Comparison of ENCODE assay signal across 10 mouse cellular contexts in genomic region chr19:44458696-44459095, GRCm38 (mm10). TPM values are rescaled to one million over a fixed set of nuclear protein-coding genes. Genes with fewer than 3 reads are reported as not detected.
DNase-seq lines count a peak whose midpoint lies in the region; ATAC-seq and TF ChIP-seq lines count a peak whose summit lies in the region.
"Had no signal": no experiment of that assay in that cellular context is flagged by ENCODE, and none has a peak within 500 bp of the region (broad histone marks: within the 10 kb centered on the region; RNA-seq: fewer than 3 reads in every experiment).

No protein-coding gene starts in this region.

- no peaks in the 10 kb centered on the region for H3K27me3 ChIP-seq in heart, embryonic 12.5 days (replicated peaks)
- no peaks in the 10 kb centered on the region for H3K27me3 ChIP-seq in cerebellum, adult 2 months (ENCODE audit: control insufficient read depth, insufficient read depth, low read length)
- no peaks in the 10 kb centered on the region for H3K27me3 ChIP-seq in midbrain, embryonic 14.5 days (ENCODE audit: control insufficient read depth, insufficient read depth, low read length)
- H3K27me3 ChIP-seq in midbrain, embryonic 16.5 days (ENCODE audit: control insufficient read depth, insufficient read depth, low read depth, low read length): no peaks in the 10 kb centered on the region

- no peak overlapping the region for H3K27ac ChIP-seq in heart, embryonic 12.5 days (ENCODE audit: poor library complexity, severe bottlenecking)
- no peak overlapping the region; the same call in 1 of the 2 replicates for H3K27ac ChIP-seq in cerebellum, adult 2 months (ENCODE audit: insufficient read depth, low read length)
- no peak overlapping the region for H3K27ac ChIP-seq in midbrain, embryonic 14.5 days (replicated peaks; ENCODE audit: low read depth, low read length)
- H3K27ac ChIP-seq in midbrain, embryonic 16.5 days (ENCODE audit: low read length): no peak overlapping the region

- DNase-seq in heart, adult 8-10 months (ENCODE audit: low spot score): peak; percentile 68
- peak; percentile 100 for DNase-seq in adipocyte (ENCODE audit: low spot score)
- DNase-seq in cerebellum, adult 2 months: peak; percentile 61 to 87
- DNase-seq in heart, postnatal 36 days: peak; percentile 36 to 52
- no peak for DNase-seq in midbrain, embryonic 14.5 days

- H3K4me3 ChIP-seq in heart, embryonic 12.5 days: no peak overlapping the region
- H3K4me3 ChIP-seq in cerebellum, adult 2 months (replicated peaks; ENCODE audit: insufficient read depth, low read depth, low read length): no peak overlapping the region
- no peak overlapping the region for H3K4me3 ChIP-seq in midbrain, embryonic 14.5 days (replicated peaks; ENCODE audit: low read depth, low read length)
- no peak overlapping the region for H3K4me3 ChIP-seq in midbrain, embryonic 16.5 days (ENCODE audit: low read depth, low read length)
- H3K4me3 ChIP-seq: megakaryocyte, embryonic 14.5 days had no signal

- H3K4me2 ChIP-seq in heart, embryonic 12.5 days: no peak overlapping the region
- no peak overlapping the region for H3K4me2 ChIP-seq in midbrain, embryonic 14.5 days (ENCODE audit: low read length)
- H3K4me2 ChIP-seq in midbrain, embryonic 16.5 days (ENCODE audit: low read length): no peak overlapping the region

- no peak for TF ChIP-seq CTCF in cerebellum, adult 2 months (IDR thresholded peaks at IDR 0.05; ENCODE audit: borderline replicate concordance, insufficient read depth, low read depth, low read length)

- no peak for ATAC-seq in heart, embryonic 12.5 days (ENCODE audit: insufficient number of reproducible peaks, low FRiP score)
- no peak for ATAC-seq in midbrain, embryonic 14.5 days (ENCODE audit: low FRiP score, low TSS enrichment)
- ATAC-seq in midbrain, embryonic 16.5 days: no peak
- no peak for ATAC-seq in inflammation-experienced regulatory T-cells, adult 6 months

- WGBS in heart, embryonic 12.5 days: 82% methylated on average over 13 of the region's 13 CpGs
- WGBS in cerebellum, adult 2 months: 11% methylated on average over 13 of the region's 13 CpGs
- 93% methylated on average over 13 of the region's 13 CpGs for WGBS in midbrain, embryonic 14.5 days
- 90% methylated on average over 13 of the region's 13 CpGs for WGBS in midbrain, embryonic 16.5 days

- TF ChIP-seq POLR2A in cerebellum, adult 2 months (IDR thresholded peaks at IDR 0.05; ENCODE audit: borderline replicate concordance, insufficient read depth, low read length): no peak

- no peaks in the 10 kb centered on the region for H3K9me3 ChIP-seq in heart, embryonic 12.5 days (replicated peaks)
- no peaks in the 10 kb centered on the region for H3K9me3 ChIP-seq in midbrain, embryonic 14.5 days (ENCODE audit: control insufficient read depth, low read length)
- H3K9me3 ChIP-seq in midbrain, embryonic 16.5 days (replicated peaks; ENCODE audit: control insufficient read depth, low read length, poor library complexity, severe bottlenecking): no peaks in the 10 kb centered on the region
- H3K9me3 ChIP-seq: megakaryocyte, embryonic 14.5 days had no signal

- H3K9ac ChIP-seq in heart, embryonic 12.5 days: no peak overlapping the region
- no peak overlapping the region for H3K9ac ChIP-seq in midbrain, embryonic 14.5 days (replicated peaks; ENCODE audit: low read length)
- H3K9ac ChIP-seq in midbrain, embryonic 16.5 days (ENCODE audit: low read depth, low read length): no peak overlapping the region

- H3K4me1 ChIP-seq in heart, embryonic 12.5 days (replicated peaks): 0 out of 2 replicates have a peak, but pooled peaks cover 3% of the 10 kb centered on the region
- H3K4me1 ChIP-seq in cerebellum, adult 2 months (ENCODE audit: control insufficient read depth, insufficient read depth, low read length): peaks cover 15% of the 10 kb centered on the region
- H3K4me1 ChIP-seq in midbrain, embryonic 14.5 days (ENCODE audit: control insufficient read depth, insufficient read depth, low read length): no peaks in the 10 kb centered on the region
- H3K4me1 ChIP-seq in midbrain, embryonic 16.5 days (ENCODE audit: control insufficient read depth, insufficient read depth, low read length): no peaks in the 10 kb centered on the region
- H3K4me1 ChIP-seq: megakaryocyte, embryonic 14.5 days had no signal

- intact Hi-C loops in heart, postnatal 36 days (cut with DNase I): no loop called here

- no peaks in the 10 kb centered on the region for H3K36me3 ChIP-seq in heart, embryonic 12.5 days
- no peaks in the 10 kb centered on the region for H3K36me3 ChIP-seq in midbrain, embryonic 14.5 days (ENCODE audit: control insufficient read depth, insufficient read depth, low read length)
- H3K36me3 ChIP-seq in midbrain, embryonic 16.5 days (ENCODE audit: control insufficient read depth, insufficient read depth, low read length): no peaks in the 10 kb centered on the region

RNA-seq across cellular contexts. Expression of gene Wnt8b, which starts 34.6 kb away (rescaled TPM):
- total RNA-seq in heart, adult 8-10 months (2022): under 1 TPM in 1 of 4 experiments, not detected in 3; 0.09 TPM
- not detected in 2 replicates for polyA plus RNA-seq in heart, embryonic 12.5 days (2016; fragmentation: Nextera tagmentation; extraction: Ambion mirVana)
- polyA plus RNA-seq in cerebellum, adult 2 months (2012; rRNA removed): 0.38 and 0.47 TPM in 2 replicates
- total RNA-seq in heart, postnatal 36 days (2021): not detected
- 0.54 and 1.2 TPM in 2 replicates for polyA plus RNA-seq in midbrain, embryonic 14.5 days (2014; fragmentation: Nextera tagmentation; extraction: Ambion mirVana)
- polyA plus RNA-seq in midbrain, embryonic 16.5 days (2015; fragmentation: Nextera tagmentation; extraction: Ambion mirVana): 1.2 and 2.1 TPM in 2 replicates
- not detected for polyA plus RNA-seq in inflammation-experienced regulatory T-cells, adult 6 months (2017; shearing (Covaris generic))
- total RNA-seq: granulocyte monocyte progenitor cell, adult 5-6 weeks had no signal

RNA-seq across cellular contexts. Expression of gene Scd1, which starts 51.0 kb away (rescaled TPM):
- total RNA-seq in heart, adult 8-10 months (2022): 10 to 100 TPM; 14.9 to 24.2 (median 20.9) TPM
- polyA plus RNA-seq in heart, embryonic 12.5 days (2016; fragmentation: Nextera tagmentation; extraction: Ambion mirVana): 1.1 and 1.2 TPM in 2 replicates
- polyA plus RNA-seq in cerebellum, adult 2 months (2012; rRNA removed): 151 and 160 TPM in 2 replicates
- 10 to 100 TPM; 25.8 to 78.5 TPM for total RNA-seq in heart, postnatal 36 days (2021)
- polyA plus RNA-seq in midbrain, embryonic 14.5 days (2014; fragmentation: Nextera tagmentation; extraction: Ambion mirVana): 5.9 and 6.8 TPM in 2 replicates
- polyA plus RNA-seq in midbrain, embryonic 16.5 days (2015; fragmentation: Nextera tagmentation; extraction: Ambion mirVana): 7.1 and 8.9 TPM in 2 replicates
- 1 to 10 TPM in 2 of 3 experiments, not detected in 1; 1.2 to 1.4 TPM for polyA plus RNA-seq in inflammation-experienced regulatory T-cells, adult 6 months (2017; shearing (Covaris generic))
- total RNA-seq: granulocyte monocyte progenitor cell, adult 5-6 weeks had no signal

Comparison
In these comparisons a context has a peak if more than half of its experiments do, and no peak if none do; other contexts are left out.
1. RNA of gene Scd1, which starts 51.0 kb away (polyA plus RNA-seq): 151 to 160 TPM in cerebellum, adult 2 months; 7.1 to 8.9 TPM in midbrain, embryonic 16.5 days, 5.9 to 6.8 TPM in midbrain, embryonic 14.5 days, 1.2 to 1.4 TPM in inflammation-experienced regulatory T-cells, adult 6 months and 1.1 to 1.2 TPM in heart, embryonic 12.5 days; every median in the first group is over 10 times any median in the second.